ENCODE assay signal across 18 mouse cellular contexts in the genomic region with DNA sequence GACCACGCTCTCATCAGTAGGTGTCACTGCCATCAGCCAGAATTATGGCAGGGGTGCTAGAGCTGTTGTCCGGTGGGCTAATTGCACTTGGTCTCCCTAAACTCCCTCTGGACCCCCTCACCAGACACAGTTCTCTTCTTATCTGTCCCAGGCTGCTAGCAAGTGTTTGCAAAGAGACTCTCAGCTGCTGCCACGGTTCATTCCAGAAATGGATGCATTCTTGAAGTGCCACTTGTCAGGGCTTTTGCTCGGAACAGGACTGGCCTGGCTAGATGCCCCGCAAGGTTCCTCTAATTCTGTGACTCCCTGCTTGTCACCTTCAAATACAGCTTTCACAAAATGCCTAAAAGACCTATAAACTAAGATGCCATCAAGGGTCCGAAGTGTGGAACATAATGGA.
DNase-seq lines count a peak whose midpoint lies in the region; ATAC-seq and TF ChIP-seq lines count a peak whose summit lies in the region.
"Had no signal": no experiment of that assay in that cellular context is flagged by ENCODE, and none has a peak within 500 bp of the region (broad histone marks: within the 10 kb centered on the region; RNA-seq: fewer than 3 reads in every experiment).

No protein-coding gene starts in this region.

- H3K4me2 ChIP-seq in heart, embryonic 16.5 days (ENCODE audit: low read depth, low read length), result peak overlapping the region; percentile 39
- H3K4me2 ChIP-seq in intestine, postnatal 0 days (replicated peaks; ENCODE audit: low read depth), result no peak overlapping the region
- H3K4me2 ChIP-seq in liver, embryonic 13.5 days, result no peak overlapping the region
- no peak overlapping the region for H3K4me2 ChIP-seq in stomach, postnatal 0 days (replicated peaks; ENCODE audit: low read depth)
- H3K4me2 ChIP-seq: forebrain, embryonic 13.5 days; hindbrain, embryonic 14.5 days; midbrain, embryonic 15.5 days; neural tube, embryonic 12.5 days had no signal

- peak; percentile 52 for ATAC-seq in heart, embryonic 16.5 days (replicated peaks; ENCODE audit: extremely low read depth, insufficient read depth, low FRiP score)
- ATAC-seq in intestine, postnatal 0 days, result no peak
- no peak for ATAC-seq in liver, embryonic 13.5 days (ENCODE audit: low read depth)
- no peak for ATAC-seq in stomach, postnatal 0 days (ENCODE audit: low FRiP score, low TSS enrichment)
- ATAC-seq: CD4-positive, CD25-positive, alpha-beta regulatory T cell, adult 4 months; forebrain, embryonic 13.5 days; midbrain, embryonic 15.5 days had no signal

- intact Hi-C loops in heart, postnatal 25 days (cut with DNase I), result no loop called here

- peaks cover 53% of the 10 kb centered on the region for H3K4me1 ChIP-seq in heart, embryonic 16.5 days (ENCODE audit: control insufficient read depth, insufficient read depth, low read length)
- 0 out of 2 replicates have a peak, but pooled peaks cover 5% of the 10 kb centered on the region for H3K4me1 ChIP-seq in intestine, postnatal 0 days (replicated peaks; ENCODE audit: control insufficient read depth, insufficient read depth, low read length)
- H3K4me1 ChIP-seq in liver, embryonic 13.5 days (replicated peaks), result peaks cover 38% of the 10 kb centered on the region
- H3K4me1 ChIP-seq in stomach, postnatal 0 days (replicated peaks; ENCODE audit: control insufficient read depth, insufficient read depth), result no peaks in the 10 kb centered on the region

- H3K4me3 ChIP-seq in heart, embryonic 16.5 days (ENCODE audit: low read length), result no peak overlapping the region
- H3K4me3 ChIP-seq in intestine, postnatal 0 days (ENCODE audit: low read depth, low read length), result no peak overlapping the region
- no peak overlapping the region for H3K4me3 ChIP-seq in liver, embryonic 13.5 days (replicated peaks)
- H3K4me3 ChIP-seq in stomach, postnatal 0 days (ENCODE audit: low read depth, low read length), result no peak overlapping the region
- H3K4me3 ChIP-seq: forebrain, embryonic 13.5 days; layer of hippocampus, adult 2 months; midbrain, embryonic 15.5 days; neural tube, embryonic 12.5 days had no signal

- peak overlapping the region; percentile 74 for H3K27ac ChIP-seq in heart, embryonic 16.5 days (ENCODE audit: low read length)
- H3K27ac ChIP-seq in intestine, postnatal 0 days (ENCODE audit: low read depth, low read length), result peak overlapping the region; percentile 77
- H3K27ac ChIP-seq in liver, embryonic 13.5 days, result peak overlapping the region; percentile 68
- peak overlapping the region; percentile 20; the same call in 1 of the 2 replicates for H3K27ac ChIP-seq in stomach, postnatal 0 days (replicated peaks)
- H3K27ac ChIP-seq: forebrain, embryonic 13.5 days; hindbrain, embryonic 14.5 days; layer of hippocampus, adult 2 months; midbrain, embryonic 15.5 days; neural tube, embryonic 12.5 days had no signal

- TF ChIP-seq CTCF in intestine, postnatal 0 days (IDR thresholded peaks at IDR 0.05; ENCODE audit: low read depth), result no peak
- no peak for TF ChIP-seq CTCF in stomach, postnatal 0 days (IDR thresholded peaks at IDR 0.05; ENCODE audit: low read depth)

- H3K9ac ChIP-seq in heart, embryonic 16.5 days (ENCODE audit: low read length), result peak overlapping the region; percentile 22; the same call in 1 of the 2 replicates
- no peak overlapping the region for H3K9ac ChIP-seq in intestine, postnatal 0 days (ENCODE audit: low read depth, low read length)
- H3K9ac ChIP-seq in liver, embryonic 13.5 days, result no peak overlapping the region
- H3K9ac ChIP-seq in stomach, postnatal 0 days (ENCODE audit: low read length), result no peak overlapping the region
- H3K9ac ChIP-seq: forebrain, embryonic 13.5 days; hindbrain, embryonic 14.5 days; midbrain, embryonic 15.5 days; neural tube, embryonic 12.5 days had no signal

- no peaks in the 10 kb centered on the region for H3K9me3 ChIP-seq in heart, embryonic 16.5 days (replicated peaks; ENCODE audit: control insufficient read depth, low read length)
- no peaks in the 10 kb centered on the region for H3K9me3 ChIP-seq in intestine, postnatal 0 days (ENCODE audit: control insufficient read depth)
- no peaks in the 10 kb centered on the region for H3K9me3 ChIP-seq in liver, embryonic 13.5 days (replicated peaks)
- no peaks in the 10 kb centered on the region for H3K9me3 ChIP-seq in stomach, postnatal 0 days (ENCODE audit: control insufficient read depth, low read length)
- H3K9me3 ChIP-seq: forebrain, embryonic 13.5 days; midbrain, embryonic 15.5 days; neural tube, embryonic 12.5 days had no signal

- DNase-seq in heart, postnatal 25 days (ENCODE audit: low spot score), result no peak
- no peak for DNase-seq in liver, embryonic 13.5 days
- DNase-seq in stomach, postnatal 0 days (ENCODE audit: low spot score), result no peak
- DNase-seq in thymus, adult 18-20 months, result no peak
- no peak for DNase-seq in adrenal gland, adult 2 months
- DNase-seq: cerebellum, adult 2 months; gastrocnemius, postnatal 10 days; kidney, adult 9 months; retina, postnatal 1 day; thymus, postnatal 14 days had no signal

- no peaks in the 10 kb centered on the region for H3K36me3 ChIP-seq in heart, embryonic 16.5 days (ENCODE audit: control insufficient read depth, insufficient read depth)
- no peaks in the 10 kb centered on the region for H3K36me3 ChIP-seq in intestine, postnatal 0 days (ENCODE audit: control insufficient read depth, insufficient read depth)
- H3K36me3 ChIP-seq in liver, embryonic 13.5 days, result no peaks in the 10 kb centered on the region
- H3K36me3 ChIP-seq in stomach, postnatal 0 days (ENCODE audit: control insufficient read depth, insufficient read depth, low read length), result no peaks in the 10 kb centered on the region
- H3K36me3 ChIP-seq: midbrain, embryonic 15.5 days; neural tube, embryonic 12.5 days had no signal

- WGBS in heart, embryonic 16.5 days, result 29% methylated on average over 6 of the region's 6 CpGs
- WGBS in intestine, postnatal 0 days, result 52% methylated on average over 6 of the region's 6 CpGs
- 64% methylated on average over 6 of the region's 6 CpGs for WGBS in liver, embryonic 13.5 days (ENCODE audit: insufficient replicate concordance)
- 73% methylated on average over 6 of the region's 6 CpGs for WGBS in stomach, postnatal 0 days

- TF ChIP-seq EP300 in stomach, postnatal 0 days (optimal IDR thresholded peaks at IDR 0.05), result no peak

- H3K27me3 ChIP-seq in heart, embryonic 16.5 days (ENCODE audit: control insufficient read depth, insufficient read depth, low read length), result no peaks in the 10 kb centered on the region
- H3K27me3 ChIP-seq in intestine, postnatal 0 days (replicated peaks; ENCODE audit: control insufficient read depth, insufficient read depth, low read length), result no peaks in the 10 kb centered on the region
- H3K27me3 ChIP-seq in liver, embryonic 13.5 days, result no peaks in the 10 kb centered on the region
- H3K27me3 ChIP-seq in stomach, postnatal 0 days (ENCODE audit: control insufficient read depth, insufficient read depth, low read length), result no peaks in the 10 kb centered on the region
- H3K27me3 ChIP-seq: midbrain, embryonic 15.5 days had no signal

Comparison
In these comparisons a context has a peak if more than half of its experiments do, and no peak if none do; other contexts are left out.
1. H3K27ac ChIP-seq: peak in every context shown above with its lines; median percentile 77 in intestine, postnatal 0 days; 74 in heart, embryonic 16.5 days; 68 in liver, embryonic 13.5 days; 20 in stomach, postnatal 0 days.